Mouse (Mus musculus) gastrocnemius, postnatal 14 days (tissue): ENCODE results near the gene Gm2564. TPM values are rescaled to one million over a fixed set of nuclear protein-coding genes. Genes with fewer than 3 reads are reported as not detected.
"Not testable (repeated sequence)": the region's sequence is repeated elsewhere in the genome, so short reads cannot be mapped to it uniquely, and the experiment has no call there.

Experiments used
- DNase-seq: peaks from one replicate; pipeline ENCODE4 v3.0.0; 2021; ENCODE audit warnings: mixed read lengths
- intact Hi-C: fragments of 180-260 bp; cut with DNase I; formaldehyde crosslinking; loops from one replicate; pipeline ENCODE4 v1.15.1; 2025; ENCODE audit warnings: low total_unique reads
- long read RNA-seq, 2 experiments: library from polyadenylated mRNA; stranded (forward); transcript quantifications; one replicate each; pipeline ENCODE4 v2.0.0; 2021
- total RNA-seq, 2 experiments: library from RNA; stranded (reverse); gene quantifications; 2 replicates each; pipeline ENCODE4 v1.2.3; 2021

Gm2564 gene
- 1 to 10 TPM; 1.1 to 3.3 TPM for total RNA-seq
- long read RNA-seq, experiment 1, result 0 reads
- long read RNA-seq, experiment 2, partial matches to known transcripts, result 0 of 1 reads
- long read RNA-seq, experiment 2, other reads (novel, unspliced or antisense), result 1 of 1 reads

DNA sequence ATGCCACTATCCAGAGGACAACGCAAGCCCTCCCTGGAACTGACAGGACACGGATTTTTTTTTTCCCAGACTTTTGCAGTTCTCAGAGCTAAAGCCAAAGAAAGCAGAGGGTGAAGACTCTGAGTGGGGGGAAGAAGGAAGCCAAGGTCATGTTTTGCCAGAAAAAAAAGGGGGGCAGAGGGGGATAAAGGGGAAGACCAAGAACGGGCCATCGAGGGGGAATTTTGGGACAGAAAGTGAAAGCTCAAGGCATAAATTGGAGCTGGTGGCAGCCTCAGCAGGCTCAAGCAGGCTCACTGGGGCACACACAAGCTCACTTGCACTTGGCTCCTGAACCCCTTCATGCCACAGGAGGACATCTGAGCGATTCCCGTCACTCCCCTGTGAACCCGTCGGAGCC is at the start of gene Gm2564:
Gene Gm2564 (plus strand): TSS at position 301 of the 400 bp plus-strand sequence.
- intact Hi-C loops, DNase-seq: not testable (repeated sequence)

- intact Hi-C loops, DNase-seq: not testable (repeated sequence)
These were observed 17.6 kb upstream of the Gm2564 start, which contains the start of gene Gm10591 for GRCm38 (mm10) chr4:42611895-42612294. Gm10591 (plus strand) TSS chr4:42612195.

- intact Hi-C loops, result not testable (repeated sequence)
These were observed 25.4 kb downstream of the Gm2564 start, which contains the start of gene Ccl27b for GRCm38 (mm10) chr4:42654951-42655350. Ccl27b (plus strand) TSS chr4:42655251.

DNA sequence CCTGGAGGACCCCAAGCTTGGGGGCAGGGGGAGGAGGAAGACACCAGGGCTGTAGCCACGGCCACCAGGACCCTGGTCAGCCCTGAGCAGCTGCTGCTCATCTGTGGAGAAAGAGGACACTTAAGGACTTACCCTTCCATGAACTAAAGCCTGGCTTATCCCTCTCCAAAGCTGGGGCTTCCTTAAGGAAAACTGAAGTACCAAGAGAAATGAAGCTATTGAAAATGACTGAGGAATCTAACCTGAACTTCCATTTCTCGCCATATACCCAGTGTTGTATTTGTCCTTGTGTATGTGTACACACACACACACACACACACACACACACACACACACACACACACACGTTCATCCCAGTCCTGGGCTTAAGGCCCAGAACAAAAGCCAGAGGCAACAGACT is 32.3 kb downstream of the Gm2564 start, which contains the start of gene Il11ra2:
Gene Il11ra2 (minus strand): TSS at position 101 of the 400 bp plus-strand sequence.
- intact Hi-C loops, result not testable (repeated sequence)

More at GRCm38 (mm10) chr4:42654951-42655350, 25.4 kb downstream of the Gm2564 start, which contains the start of gene Ccl27b:
- DNase-seq, result not testable (repeated sequence)

DNA sequence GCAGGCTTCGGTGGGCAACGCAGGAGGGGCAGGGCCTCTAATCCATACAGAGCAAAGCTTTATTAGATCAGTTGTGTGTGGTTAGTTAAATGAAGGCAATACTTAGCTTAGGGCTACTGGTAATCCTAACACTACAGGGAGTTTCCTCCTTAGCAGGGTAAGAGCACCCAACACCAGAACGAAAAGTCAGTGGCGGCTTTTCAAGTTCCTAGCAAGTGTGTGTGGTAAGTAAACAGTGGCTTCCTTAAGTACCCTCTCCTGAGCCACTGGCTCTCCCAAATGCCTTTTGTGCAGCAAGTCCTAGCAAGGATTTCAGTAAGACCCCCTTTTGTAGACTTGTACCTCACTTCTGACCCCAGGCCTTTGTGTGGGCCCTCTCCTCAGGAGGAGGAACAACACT is 45.9 kb downstream of the Gm2564 start:
- DNase-seq, intact Hi-C loops: not testable (repeated sequence)

More for the DNA sequence above, 32.3 kb downstream of the Gm2564 start, which contains the start of gene Il11ra2:
- DNase-seq, result not testable (repeated sequence)

- DNase-seq, intact Hi-C loops: not testable (repeated sequence)
These were observed 49.8 kb downstream of the Gm2564 start for GRCm38 (mm10) chr4:42679365-42679764.

DNA sequence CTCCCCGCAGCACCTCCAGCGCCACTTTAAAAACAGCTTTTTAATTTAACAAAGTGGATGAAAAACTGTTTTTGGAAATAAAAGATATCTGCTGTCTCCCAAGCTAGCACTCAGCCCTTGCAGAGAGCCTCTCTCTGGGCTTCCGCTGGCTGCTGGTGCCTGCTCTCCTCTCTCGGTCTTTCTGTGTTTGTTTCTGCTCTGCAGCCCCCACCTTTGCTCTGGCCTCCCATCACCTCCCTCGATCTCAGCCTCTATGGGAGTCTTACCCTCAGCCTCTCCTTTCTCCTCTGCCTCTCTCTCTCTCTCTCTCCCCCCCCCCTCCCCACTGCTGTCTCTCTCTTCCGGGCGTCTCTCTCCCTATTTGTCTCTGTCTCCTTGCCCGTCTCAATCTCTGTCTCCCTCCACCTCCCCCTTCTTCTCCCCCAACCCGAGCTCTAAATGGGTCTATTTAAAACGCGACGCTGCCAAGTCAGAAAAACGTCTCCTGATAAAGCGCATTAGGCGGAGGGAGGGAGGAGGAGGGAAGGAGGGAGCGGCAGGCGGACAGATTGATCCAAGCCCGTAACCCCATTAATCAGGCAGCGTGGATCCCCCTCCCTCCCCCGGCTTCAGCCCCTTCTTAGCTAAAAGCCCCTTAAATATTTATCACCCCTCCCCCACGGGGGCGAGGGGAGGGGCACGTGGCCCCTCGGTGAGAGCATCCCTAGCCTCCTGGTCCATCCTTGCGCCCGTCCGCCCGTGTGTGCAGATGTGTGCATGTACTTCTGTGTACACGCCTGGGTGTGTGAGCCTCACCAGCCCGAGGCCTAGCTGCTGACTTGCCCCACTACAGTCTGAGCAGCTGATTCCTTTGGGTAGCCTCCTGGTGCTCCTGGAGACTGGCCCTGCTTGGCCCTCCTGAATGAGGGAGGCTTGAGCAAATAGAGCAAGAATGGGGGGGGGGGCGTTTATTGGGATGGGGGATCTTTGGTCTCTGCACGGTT is 51.1 kb downstream of the Gm2564 start:
- DNase-seq, intact Hi-C loops: not testable (repeated sequence)

Other genes starting within 250 kb of the Gm2564 start
- not detected for gene Gm21586, start 190.3 kb upstream of the Gm2564 start, total RNA-seq
- not detected for gene Gm2163, start 163.0 kb upstream of the Gm2564 start, total RNA-seq
- gene Fam205a2, start 101.5 kb upstream of the Gm2564 start, total RNA-seq, result under 1 TPM in 1 of 2 experiments, not detected in 1; 0.12 TPM
- gene Gm10591, start 17.5 kb upstream of the Gm2564 start, total RNA-seq, result not detected
- gene Ccl27b, start 25.5 kb downstream of the Gm2564 start, total RNA-seq, result not detected
- under 1 TPM in 1 of 2 experiments, not detected in 1; 0.44 TPM for gene Il11ra2, start 32.2 kb downstream of the Gm2564 start, total RNA-seq
- gene 4930578G10Rik, start 105.8 kb downstream of the Gm2564 start, total RNA-seq, result not detected
- gene Ccl19, start 126.9 kb downstream of the Gm2564 start, total RNA-seq, result under 1 TPM in 1 of 2 experiments, not detected in 1; 0.66 TPM
- 1 to 10 TPM; 5.3 to 7.3 TPM for gene Ccl21a, start 144.3 kb downstream of the Gm2564 start, total RNA-seq
- not detected for gene Fam205a1, start 224.2 kb downstream of the Gm2564 start, total RNA-seq
- not detected for gene Gm12394, start 227.1 kb downstream of the Gm2564 start, total RNA-seq
- under 1 TPM; 0.49 to 0.86 TPM for gene Fam205c, start 244.5 kb downstream of the Gm2564 start, total RNA-seq